Mouse (Mus musculus): Measurements from ENCODE around the gene Tspan5.

- TF ChIP-seq CTCF (IDR thresholded peaks at IDR 0.05; ENCODE audit: low read depth, low read length) (no peak), POLR2A (IDR thresholded peaks at IDR 0.05; ENCODE audit: extremely low read depth, insufficient read depth, low read length) (no peak)
Measured at GRCm38 (mm10) chr3:138763941-138764340, 21.9 kb downstream of the Tspan5 start.

All from liver, adult 2 months (tissue).